Mouse (Mus musculus): Measurements from ENCODE around the gene Clk2. TPM values are rescaled to one million over a fixed set of nuclear protein-coding genes. Genes with fewer than 3 reads are reported as not detected.

The Clk2 gene
- polyA plus RNA-seq, 1 experiment, result 12.9 TPM

DNA sequence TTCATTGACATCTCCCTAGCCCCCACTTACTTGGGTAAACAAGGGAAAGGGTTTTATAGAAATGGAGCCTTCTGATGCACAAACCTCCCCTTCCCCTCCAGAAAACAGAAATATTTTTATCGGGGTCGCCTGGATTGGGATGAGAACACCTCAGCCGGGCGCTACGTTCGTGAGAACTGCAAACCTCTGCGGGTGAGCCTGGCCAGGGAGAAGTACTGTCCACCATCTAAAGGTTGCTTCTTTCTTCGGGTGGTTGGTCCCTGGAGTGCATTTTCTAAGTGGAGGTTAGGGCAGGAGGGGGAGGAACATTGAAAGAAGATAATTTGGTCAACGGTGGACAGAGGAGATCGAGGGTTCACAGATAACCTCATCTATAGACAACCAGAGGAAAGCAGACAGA is 10.9 kb downstream of the Clk2 start:
- Histone ChIP-seq H3K9me3 (no peaks in the 10 kb centered on the region), H3K4me3 (replicated peaks) (no peak overlapping the region), H3K27me3 (replicated peaks) (no peaks in the 10 kb centered on the region), H3K36me3 (replicated peaks; ENCODE audit: low read length) (peaks cover 80% of the 10 kb centered on the region), H3K4me1 (peaks cover 33% of the 10 kb centered on the region)
- TF ChIP-seq FLI1 (IDR thresholded peaks at IDR 0.05; ENCODE audit: low read length) (no peak), GATA1 (IDR thresholded peaks at IDR 0.05; ENCODE audit: borderline replicate concordance, low read length) (no peak)

DNA sequence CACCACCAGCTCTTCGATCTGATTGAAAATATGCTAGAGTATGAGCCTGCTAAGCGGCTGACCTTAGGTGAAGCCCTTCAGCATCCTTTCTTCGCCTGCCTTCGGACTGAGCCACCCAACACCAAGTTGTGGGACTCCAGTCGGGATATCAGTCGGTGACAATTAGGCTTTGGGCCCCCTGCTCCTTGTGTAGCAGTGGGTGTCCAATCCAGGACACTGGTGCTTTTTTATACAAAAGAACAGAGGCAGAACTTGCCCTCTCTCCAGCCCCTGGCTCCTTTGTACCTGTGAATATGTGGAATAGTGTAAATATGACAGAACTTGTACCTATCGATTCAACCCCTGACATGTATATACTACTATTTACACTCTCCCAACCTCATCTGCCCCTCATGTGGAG is 11.8 kb downstream of the Clk2 start:
- Histone ChIP-seq H3K4me3 (replicated peaks) (no peak overlapping the region), H3K4me1 (peaks cover 33% of the 10 kb centered on the region), H3K27me3 (replicated peaks) (no peaks in the 10 kb centered on the region), H3K9me3 (no peaks in the 10 kb centered on the region), H3K36me3 (replicated peaks; ENCODE audit: low read length) (peaks cover 81% of the 10 kb centered on the region)
- TF ChIP-seq FLI1 (IDR thresholded peaks at IDR 0.05; ENCODE audit: low read length) (no peak), GATA1 (IDR thresholded peaks at IDR 0.05; ENCODE audit: borderline replicate concordance, low read length) (no peak)

DNA sequence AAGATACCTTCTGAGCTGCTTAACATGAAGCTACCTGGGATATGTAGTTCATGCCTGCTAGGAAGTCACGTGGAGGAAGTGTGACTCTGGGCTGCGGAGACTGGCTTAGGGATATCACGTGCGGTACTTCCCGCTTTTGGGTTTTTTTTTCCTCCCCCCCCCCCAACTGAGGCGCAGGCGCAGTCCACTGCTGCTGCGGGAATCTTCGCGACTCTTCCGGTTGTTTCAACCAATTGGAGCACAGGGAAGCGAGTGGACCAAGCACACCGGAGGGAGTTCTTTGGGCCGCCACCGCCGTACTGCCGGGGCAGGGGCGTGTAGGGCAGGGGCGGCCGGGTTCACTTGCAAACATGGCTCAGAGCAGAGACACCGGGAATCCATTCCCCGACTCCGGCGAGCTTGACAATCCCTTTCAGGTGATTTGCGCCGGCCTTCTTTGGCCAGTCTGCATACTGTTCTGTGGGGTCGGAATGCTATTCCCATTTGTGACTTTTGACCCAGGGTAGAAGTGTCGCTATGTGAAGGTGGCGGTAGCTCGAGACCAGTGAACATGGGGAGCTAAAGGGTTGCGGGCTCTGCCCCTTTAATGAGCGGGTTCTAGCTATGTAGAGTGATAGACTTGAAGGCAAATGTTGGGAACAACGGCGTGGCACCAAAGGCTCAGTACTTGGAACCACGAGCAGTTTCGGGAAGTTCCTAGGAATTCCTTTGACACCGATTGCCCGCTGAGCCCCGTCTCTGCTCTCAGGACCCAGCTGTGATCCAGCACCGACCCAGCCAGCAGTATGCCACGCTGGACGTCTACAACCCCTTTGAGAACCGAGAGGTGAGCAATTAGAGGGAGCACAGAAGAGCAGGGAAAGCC is 12.9 kb downstream of the Clk2 start, which contains the start of gene Scamp3:
Gene Scamp3, plus strand, starts transcription at position 232 of the 865 bp plus-strand sequence.
- Histone ChIP-seq H3K9me3 (no peaks in the 10 kb centered on the region), H3K4me1 (peaks cover 42% of the 10 kb centered on the region), H3K4me3 (replicated peaks) (peak within 1 kb of the TSS; percentile 96), H3K36me3 (replicated peaks; ENCODE audit: low read length) (peaks cover 83% of the 10 kb centered on the region), H3K27me3 (replicated peaks) (no peaks in the 10 kb centered on the region)
- TF ChIP-seq FLI1 (IDR thresholded peaks at IDR 0.05; ENCODE audit: low read length) (peak; percentile 49; the same call in 1 of the 2 replicates), GATA1 (IDR thresholded peaks at IDR 0.05; ENCODE audit: borderline replicate concordance, low read length) (no peak)

DNA sequence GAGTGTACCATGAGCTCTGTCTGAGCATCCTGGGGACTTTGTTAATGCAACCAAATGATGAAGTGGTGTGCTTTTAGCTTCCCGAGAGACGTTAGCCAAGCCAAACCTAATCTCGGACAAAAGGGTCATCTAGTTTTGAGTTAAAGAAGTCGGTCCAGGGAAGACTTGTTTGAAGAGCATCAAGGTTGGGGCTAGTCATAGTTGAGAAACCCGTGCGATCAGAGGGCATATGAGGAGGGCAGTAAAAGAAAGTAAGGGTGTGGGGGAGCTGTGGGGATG is 13.5 kb downstream of the Clk2 start:
- TF ChIP-seq FLI1 (IDR thresholded peaks at IDR 0.05; ENCODE audit: low read length), result no peak
- TF ChIP-seq GATA1 (IDR thresholded peaks at IDR 0.05; ENCODE audit: borderline replicate concordance, low read length), result no peak
- H3K4me1 ChIP-seq, result peaks cover 48% of the 10 kb centered on the region
- peak overlapping the region; percentile 96 for H3K4me3 ChIP-seq (replicated peaks)
- no peaks in the 10 kb centered on the region for H3K27me3 ChIP-seq (replicated peaks)
- no peaks in the 10 kb centered on the region for H3K9me3 ChIP-seq
- peaks cover 83% of the 10 kb centered on the region for H3K36me3 ChIP-seq (replicated peaks; ENCODE audit: low read length)

DNA sequence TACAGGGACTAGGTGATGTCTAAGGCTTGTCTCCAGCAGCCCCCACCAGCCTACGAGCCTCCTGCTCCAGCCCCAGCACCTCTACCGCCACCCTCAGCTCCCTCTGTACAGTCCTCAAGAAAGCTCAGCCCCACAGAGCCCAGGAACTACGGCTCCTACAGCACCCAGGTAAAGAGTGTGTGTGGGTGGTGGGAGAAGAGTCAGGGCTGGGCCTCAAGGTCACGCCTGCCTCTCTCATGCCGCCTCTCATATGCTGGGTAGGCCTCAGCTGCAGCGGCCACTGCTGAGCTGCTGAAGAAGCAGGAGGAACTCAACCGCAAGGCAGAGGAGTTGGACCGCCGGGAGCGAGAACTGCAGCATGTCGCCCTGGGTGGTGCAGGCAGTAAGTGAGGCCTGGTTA is 14.5 kb downstream of the Clk2 start:
- Histone ChIP-seq H3K4me1 (peaks cover 55% of the 10 kb centered on the region), H3K4me3 (replicated peaks) (peak overlapping the region; percentile 15), H3K36me3 (replicated peaks; ENCODE audit: low read length) (peaks cover 81% of the 10 kb centered on the region)

DNA sequence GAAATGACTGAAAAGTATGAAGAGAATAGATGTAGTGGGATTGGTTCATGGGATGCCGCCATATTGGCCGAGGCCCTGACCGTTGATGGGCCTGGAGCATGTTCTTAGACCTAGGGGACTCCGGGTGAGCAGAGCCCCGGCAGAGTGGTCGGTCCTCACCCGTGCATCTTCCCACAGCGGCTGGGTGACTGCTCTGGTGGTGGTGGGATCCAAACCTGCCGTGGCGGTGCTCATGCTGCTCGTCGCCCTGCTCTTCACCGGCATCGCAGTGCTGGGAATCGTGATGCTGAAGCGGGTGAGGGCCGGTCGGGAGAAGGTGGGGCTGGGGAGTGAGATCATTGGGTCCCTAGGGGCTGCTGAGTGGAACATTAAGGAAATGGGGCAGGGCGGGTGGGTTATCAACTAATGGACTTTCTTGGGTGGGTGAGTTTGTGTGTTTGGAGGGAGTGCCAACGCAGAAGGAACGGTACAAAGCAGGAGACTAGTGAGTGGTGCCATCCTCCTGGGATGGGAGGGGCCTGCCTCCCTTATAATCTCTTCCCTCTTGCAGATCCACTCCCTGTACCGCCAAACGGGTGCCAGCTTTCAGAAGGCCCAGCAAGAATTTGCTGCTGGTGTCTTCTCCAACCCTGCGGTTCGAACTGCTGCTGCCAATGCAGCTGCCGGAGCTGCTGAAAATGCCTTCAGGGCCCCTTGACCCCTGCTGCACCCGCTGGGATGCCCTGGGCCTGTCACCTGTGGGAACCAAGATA is 17.3 kb downstream of the Clk2 start:
- peak overlapping the region; percentile 28 for H3K4me3 ChIP-seq (replicated peaks)
- no peak for TF ChIP-seq FLI1 (IDR thresholded peaks at IDR 0.05; ENCODE audit: low read length)
- TF ChIP-seq GATA1 (IDR thresholded peaks at IDR 0.05; ENCODE audit: borderline replicate concordance, low read length), result no peak
- no peaks in the 10 kb centered on the region for H3K27me3 ChIP-seq (replicated peaks)
- H3K9me3 ChIP-seq, result no peaks in the 10 kb centered on the region
- H3K36me3 ChIP-seq (replicated peaks; ENCODE audit: low read length), result peaks cover 64% of the 10 kb centered on the region
- peaks cover 69% of the 10 kb centered on the region for H3K4me1 ChIP-seq

More for the DNA sequence above, 14.5 kb downstream of the Clk2 start:
- TF ChIP-seq FLI1 (IDR thresholded peaks at IDR 0.05; ENCODE audit: low read length) (no peak), GATA1 (IDR thresholded peaks at IDR 0.05; ENCODE audit: borderline replicate concordance, low read length) (no peak)
- no peaks in the 10 kb centered on the region for H3K9me3 ChIP-seq
- no peaks in the 10 kb centered on the region for H3K27me3 ChIP-seq (replicated peaks)

DNA sequence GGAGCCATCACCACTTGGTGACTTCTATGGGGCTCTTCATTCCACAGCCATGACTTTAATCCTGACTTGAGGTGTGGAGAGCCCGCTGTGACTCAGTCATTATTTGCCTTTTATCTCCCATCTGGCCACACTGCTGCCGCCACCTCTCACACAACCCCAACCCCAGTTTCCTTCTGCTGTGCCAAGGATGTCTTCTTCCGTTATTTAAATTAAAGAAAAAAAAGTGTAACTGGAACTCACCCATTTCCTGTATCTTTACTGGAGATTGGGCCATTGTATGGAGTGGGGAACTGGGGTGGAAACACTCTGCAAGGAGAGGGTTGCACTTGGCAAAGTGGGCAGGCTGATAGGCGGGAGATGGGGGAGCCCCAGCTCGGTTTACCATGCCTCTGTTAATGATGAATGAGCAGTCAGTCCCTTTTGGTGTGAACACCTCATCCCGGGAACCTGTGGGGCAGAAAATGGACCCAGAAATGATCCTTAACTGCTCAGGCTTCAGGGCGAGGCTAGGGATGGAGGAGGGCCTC is 18.0 kb downstream of the Clk2 start:
- H3K36me3 ChIP-seq (replicated peaks; ENCODE audit: low read length), result peaks cover 71% of the 10 kb centered on the region
- TF ChIP-seq GATA1 (IDR thresholded peaks at IDR 0.05; ENCODE audit: borderline replicate concordance, low read length) (no peak), FLI1 (IDR thresholded peaks at IDR 0.05; ENCODE audit: low read length) (no peak)
- peaks cover 74% of the 10 kb centered on the region for H3K4me1 ChIP-seq
- H3K4me3 ChIP-seq (replicated peaks), result peak overlapping the region; percentile 93
- H3K9me3 ChIP-seq, result no peaks in the 10 kb centered on the region
- no peaks in the 10 kb centered on the region for H3K27me3 ChIP-seq (replicated peaks)

DNA sequence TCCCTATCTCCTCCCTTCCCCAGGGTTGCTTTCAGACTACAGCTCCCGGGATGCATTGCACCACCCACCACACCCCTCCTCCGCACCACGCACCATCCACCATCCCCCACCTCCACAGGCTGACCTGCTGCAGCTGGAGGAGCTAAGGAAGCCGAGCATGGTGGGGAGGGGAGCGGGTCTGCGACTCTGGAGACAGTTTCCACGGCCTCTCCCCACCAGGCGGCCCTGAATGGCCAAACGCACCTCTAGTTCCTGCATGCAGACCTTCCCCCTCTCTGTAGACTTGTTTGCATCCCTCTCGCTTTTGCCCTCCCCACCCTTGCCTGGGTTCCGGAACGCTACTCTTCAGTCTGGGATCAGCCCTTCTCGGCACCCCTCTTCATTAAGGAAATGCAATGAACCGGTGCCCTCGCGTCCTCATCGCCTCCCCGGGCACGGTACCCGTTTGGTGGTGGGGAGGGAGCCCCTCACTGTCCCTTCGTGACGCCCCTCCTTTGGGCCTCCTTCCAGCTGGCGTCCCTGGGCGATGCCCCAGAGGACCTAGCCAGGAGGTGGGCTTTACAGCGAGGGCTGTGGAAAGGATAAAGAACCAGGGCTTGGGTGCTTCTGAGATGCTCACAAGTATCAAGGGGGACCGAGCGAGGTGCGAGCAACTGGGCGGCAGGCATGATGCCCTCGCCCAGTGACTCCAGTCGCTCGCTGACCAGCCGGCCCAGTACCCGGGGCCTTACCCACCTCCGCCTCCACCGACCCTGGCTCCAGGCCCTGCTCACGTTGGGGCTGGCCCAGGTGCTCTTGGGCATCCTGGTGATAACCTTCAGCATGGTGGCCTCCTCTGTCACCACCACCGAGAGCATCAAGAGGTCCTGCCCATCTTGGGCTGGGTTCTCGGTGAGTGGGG is 18.7 kb downstream of the Clk2 start, which contains the start of gene Fam189b:
Gene Fam189b, plus strand, starts transcription at position 86 of the 901 bp plus-strand sequence.
- Histone ChIP-seq H3K4me3 (replicated peaks) (peak within 1 kb of the TSS; percentile 93), H3K27me3 (replicated peaks) (no peaks in the 10 kb centered on the region), H3K9me3 (no peaks in the 10 kb centered on the region), H3K36me3 (replicated peaks; ENCODE audit: low read length) (peaks cover 78% of the 10 kb centered on the region), H3K4me1 (peaks cover 75% of the 10 kb centered on the region)
- no peak for TF ChIP-seq FLI1 (IDR thresholded peaks at IDR 0.05; ENCODE audit: low read length)
- no peak for TF ChIP-seq GATA1 (IDR thresholded peaks at IDR 0.05; ENCODE audit: borderline replicate concordance, low read length)

DNA sequence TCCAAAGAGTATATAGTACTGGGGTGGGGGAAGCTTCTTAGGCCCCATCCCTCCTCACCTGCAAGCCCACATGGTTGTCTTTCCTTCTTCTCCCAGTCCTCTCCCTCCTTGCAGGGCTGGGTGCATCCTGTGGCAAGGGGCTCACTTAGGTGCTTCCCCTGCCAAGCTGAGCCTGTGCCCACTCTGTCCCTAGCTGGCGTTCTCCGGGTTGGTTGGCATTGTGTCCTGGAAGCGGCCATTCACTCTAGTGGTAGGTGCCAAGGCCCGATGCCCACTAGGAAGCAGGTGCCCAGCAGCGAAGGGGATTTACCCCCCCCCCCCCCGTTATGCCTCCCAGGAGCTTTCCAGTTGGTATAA is 19.3 kb downstream of the Clk2 start:
- H3K27me3 ChIP-seq (replicated peaks), result no peaks in the 10 kb centered on the region
- H3K4me1 ChIP-seq, result peaks cover 74% of the 10 kb centered on the region
- no peak for TF ChIP-seq FLI1 (IDR thresholded peaks at IDR 0.05; ENCODE audit: low read length)
- H3K36me3 ChIP-seq (replicated peaks; ENCODE audit: low read length), result peaks cover 81% of the 10 kb centered on the region
- H3K4me3 ChIP-seq (replicated peaks), result peak overlapping the region; percentile 93
- H3K9me3 ChIP-seq, result no peaks in the 10 kb centered on the region
